Mouse (Mus musculus) gastrocnemius, postnatal 36 days (tissue): ENCODE measurements at regions not wholly inside any gene's neighbourhood (a gene's known extent, or its start where the extent isn't known, plus 50 kb on each side); places are given as distances from the start of the nearest gene placed in this dataset.

Experiments
- DNase-seq, 2 experiments: peaks; one replicate each; pipeline ENCODE4 v3.0.0; 2022
- intact Hi-C: fragments of 180-260 bp; cut with DNase I; formaldehyde crosslinking; loops from one replicate; pipeline ENCODE4 v1.15.1; 2025

DNA sequence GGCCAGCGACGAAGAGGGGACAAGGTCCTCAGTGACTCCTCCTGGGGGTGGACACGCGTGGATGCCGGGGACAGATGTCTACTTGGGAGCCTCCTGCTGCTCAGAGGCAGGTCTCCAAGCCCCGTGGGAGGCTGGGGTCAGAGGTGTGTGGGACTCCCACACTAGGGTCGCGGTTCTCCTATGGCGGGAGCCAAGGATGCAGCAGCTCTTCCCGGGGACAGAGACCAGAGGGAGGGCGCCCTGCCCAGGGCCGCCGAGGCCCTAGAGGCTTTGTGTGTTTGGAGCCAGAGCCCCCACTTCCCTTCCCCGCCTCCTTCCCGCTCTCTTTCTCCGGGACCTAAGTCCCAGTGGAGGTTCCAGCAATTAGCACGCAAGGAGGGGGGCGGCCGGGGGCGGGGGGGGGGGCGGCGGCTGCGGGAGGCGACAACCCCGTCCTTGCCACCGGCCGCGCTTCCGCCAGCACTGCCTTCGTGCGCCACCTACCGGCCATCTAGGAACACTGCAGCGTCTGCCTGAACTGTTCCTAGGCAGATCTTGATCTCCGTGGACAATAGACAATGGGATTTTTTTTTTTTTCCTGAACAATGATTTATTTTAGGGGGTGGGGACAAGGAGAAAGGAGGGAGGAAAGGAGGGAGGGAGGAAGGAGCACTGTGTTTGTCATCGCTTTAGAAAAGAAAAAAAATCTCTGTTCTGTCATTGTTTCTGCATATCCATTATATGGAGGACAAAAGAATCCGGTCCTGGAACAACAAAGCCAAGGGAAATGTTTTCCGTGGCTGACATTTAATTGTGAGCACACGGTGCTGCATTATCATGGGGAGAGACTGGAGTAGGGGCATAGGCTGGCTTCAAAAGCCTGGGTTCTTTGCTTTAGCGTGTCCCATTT lies 71.8 kb upstream of the Foxo1 start:
- DNase-seq = peak; percentile 57 to 63
- intact Hi-C loops = loop anchor here (2.0 to 5.0 kb wide), 3 partner anchors 94 to 495 kb away; no protein-coding TSS in a partner anchor

DNA sequence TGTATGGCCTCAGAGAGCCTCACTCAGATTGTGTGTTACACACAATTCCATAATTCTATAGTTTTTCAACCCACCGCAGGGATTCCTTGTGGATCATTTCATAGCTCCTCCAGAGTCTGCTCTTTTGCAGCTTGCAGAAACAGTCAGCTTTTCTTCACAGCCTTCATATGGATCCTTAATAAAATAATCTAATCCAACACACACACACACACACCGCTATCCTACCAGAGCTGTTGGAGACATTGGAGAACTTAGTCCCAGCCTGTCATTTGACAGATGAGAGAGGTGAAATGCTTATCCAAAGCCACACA lies 71.2 kb upstream of the Foxo1 start:
- intact Hi-C loops = loop anchor here (2.0 to 5.0 kb wide), 3 partner anchors 95 to 496 kb away; no protein-coding TSS in a partner anchor
- no peak for DNase-seq

DNA sequence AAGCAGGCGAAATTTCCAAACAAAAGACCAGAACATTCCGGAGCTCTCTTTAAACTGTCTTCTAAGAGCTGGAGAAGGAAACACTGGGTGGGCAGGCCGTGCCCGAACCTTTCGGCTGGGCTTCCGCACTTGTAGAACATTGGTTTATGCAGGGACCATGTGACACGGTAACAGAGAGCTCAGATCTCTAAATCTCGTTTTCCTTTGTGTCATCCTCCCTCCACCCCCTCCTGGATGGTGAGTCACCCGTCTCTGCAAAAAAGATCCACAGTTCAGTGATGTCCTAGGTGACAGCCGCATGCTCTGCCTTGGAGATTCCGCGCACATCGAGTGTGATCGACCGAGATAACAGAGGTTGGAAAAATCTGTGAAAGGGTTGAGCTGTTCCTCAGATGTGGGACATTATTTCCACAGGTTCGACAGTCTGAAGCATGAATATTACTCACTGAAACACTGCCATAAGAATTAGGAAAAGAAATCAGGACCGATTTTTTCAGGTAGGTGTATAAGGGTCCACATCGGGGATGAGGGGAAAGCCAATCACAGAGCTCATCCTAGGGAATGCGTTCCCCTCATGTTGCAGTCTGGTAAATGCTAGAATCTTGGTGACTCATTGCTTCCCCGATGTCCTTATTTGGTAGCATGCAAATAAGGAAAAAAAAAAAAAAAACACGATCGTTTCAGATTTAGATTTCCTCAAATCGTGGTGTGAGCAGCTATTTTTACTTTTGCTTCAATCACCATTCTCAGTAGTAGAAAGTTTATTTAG lies 70.0 kb upstream of the Foxo1 start:
- no peak for DNase-seq
- intact Hi-C loops = loop anchor here (2.0 to 5.0 kb wide), 3 partner anchors 96 to 497 kb away; no protein-coding TSS in a partner anchor

DNA sequence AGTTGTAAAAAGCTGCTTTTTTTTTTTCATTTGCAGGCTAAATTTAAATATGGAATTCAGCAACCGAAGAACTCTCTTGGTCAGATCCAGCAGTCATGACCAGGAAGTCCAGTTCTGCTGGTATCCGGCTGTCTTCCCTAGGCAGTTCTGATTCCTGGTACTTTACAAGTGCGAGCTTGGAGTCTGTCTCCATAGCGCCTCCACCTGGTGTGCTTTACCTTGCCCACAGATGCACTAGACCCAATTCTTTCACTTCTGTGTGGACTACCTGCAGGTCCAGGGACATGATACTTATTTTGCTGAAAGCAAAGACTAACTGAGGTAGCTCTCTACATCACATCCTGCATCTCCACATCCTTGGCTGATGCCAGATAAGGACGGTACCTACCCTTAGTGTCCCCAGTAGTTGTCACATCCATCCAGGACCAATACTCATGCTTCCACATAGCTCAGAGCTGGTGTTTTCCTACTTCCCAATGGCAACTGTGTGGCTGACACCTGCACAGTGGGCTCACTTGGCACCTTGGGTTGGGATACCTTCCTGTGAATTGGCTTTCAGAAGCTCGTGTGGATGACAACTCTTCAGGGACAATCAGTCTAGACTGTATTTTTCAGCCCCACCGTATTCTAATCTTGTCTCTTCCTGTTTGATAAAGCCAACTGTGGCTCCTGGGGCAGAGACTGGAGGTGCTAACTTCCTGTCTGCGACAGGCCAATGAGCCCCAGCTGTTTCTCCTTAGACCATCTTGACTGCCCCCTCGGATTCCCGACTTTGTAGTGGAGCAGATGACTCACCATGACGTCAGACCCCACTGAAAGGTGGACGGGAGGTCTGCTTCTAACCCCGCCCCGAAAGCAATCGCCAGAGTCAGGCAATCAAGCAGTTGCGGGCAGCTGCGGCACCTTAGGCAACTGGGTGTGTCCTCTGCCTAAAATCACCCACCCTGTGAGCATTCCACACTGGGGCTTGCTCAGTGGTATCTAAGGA lies 69.1 kb upstream of the Foxo1 start:
- intact Hi-C loops = loop anchor here (5.0 kb wide), 2 partner anchors 97 to 357 kb away; no protein-coding TSS in a partner anchor
- DNase-seq = no peak

DNA sequence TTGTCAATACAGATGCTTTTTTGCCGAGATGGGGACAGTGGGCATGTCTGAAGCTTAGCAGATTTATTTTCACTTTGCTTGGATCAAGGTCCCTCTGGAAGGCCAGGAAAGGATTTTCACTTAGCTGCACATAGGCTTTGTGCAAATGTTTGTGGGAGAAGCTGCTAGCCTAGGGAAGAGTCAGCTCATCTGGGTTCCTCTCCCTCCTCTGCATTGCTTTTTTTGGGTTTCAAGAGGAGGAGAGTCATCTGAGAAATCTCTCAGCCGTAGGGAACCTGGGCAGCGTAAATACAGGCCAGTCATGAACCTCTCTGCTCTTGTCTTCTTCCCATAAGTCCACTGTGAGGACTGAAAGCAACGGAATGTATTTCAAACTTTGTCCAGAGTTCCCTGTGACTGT lies 68.0 kb upstream of the Foxo1 start:
- DNase-seq = no peak
- intact Hi-C loops = no loop called here

DNA sequence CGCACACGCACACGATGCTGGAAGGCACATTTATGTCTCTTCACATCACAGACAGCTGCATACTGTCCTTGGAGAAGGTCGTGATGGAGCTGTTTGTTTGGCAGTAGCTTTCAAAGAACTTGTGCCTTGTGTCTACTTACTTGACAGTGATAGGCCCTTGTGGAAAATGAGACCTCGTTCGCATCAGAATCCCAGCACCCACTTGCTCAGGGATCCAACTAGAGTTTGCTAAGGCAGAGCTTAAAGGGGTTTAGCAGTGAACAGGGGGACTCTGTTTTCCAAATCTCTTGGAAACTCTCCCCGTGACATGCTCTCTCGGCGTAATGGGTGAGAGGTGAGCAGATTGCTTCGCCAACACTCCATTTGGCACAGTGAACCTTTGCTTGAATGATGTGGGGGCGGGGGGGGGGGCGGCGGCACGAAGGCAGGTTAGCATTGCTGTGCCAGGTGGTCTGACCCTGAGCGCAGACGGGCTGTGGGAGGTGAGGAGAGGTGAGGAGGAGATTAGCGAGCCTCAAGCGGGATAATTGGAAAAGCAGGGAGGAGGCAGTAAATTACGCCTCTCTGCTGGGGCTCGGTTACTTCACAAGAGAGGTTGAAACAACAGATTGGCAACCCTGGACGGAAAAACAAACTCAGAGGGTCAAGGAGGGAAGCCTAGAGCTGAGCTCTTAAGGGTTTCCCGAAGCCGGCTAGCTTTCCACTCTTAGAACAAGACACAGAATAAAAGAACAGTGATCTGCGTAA lies 57.4 kb upstream of the Foxo1 start:
- no peak for DNase-seq
- intact Hi-C loops = no loop called here

DNA sequence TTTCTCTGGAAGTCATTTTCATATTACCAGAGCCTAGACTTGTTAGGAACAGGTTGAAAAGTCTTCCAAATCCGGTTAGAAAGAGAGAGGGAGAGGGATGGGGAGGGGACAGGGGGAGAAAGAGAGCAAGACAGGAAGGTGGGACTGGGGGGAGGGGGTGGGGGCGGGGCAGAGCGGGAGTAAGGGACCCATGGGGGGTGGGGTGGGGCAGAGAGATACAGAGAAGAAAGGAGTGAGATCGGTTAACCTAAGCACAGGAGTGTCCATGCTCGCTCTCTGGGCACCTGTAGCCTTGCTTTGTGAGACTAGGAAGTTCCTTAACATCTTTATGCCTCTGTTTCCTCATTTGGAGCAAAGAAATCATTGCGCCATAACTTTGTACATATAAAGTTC lies 56.8 kb upstream of the Foxo1 start:
- no peak for DNase-seq
- intact Hi-C loops = no loop called here

DNA sequence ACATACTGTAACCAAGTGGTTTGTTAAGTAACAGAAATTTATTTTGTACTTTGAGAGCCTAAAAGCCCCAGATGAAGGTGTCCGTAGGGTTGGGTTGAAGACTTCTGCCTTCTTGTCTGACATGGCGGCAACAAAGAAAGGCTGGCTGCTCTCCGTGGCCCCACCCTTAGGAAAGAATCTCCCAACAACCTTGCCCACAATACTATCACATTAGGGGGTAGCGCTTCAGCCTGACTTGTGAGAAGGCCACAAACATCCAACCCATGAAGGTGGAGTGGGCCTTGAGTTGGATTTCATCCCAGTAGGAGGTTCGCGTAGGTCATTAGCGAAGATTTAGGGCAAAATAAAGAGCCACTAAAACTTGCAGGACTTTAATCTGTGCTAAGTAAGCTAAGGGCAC lies 54.0 kb upstream of the Foxo1 start:
- intact Hi-C loops = no loop called here
- no peak for DNase-seq

DNA sequence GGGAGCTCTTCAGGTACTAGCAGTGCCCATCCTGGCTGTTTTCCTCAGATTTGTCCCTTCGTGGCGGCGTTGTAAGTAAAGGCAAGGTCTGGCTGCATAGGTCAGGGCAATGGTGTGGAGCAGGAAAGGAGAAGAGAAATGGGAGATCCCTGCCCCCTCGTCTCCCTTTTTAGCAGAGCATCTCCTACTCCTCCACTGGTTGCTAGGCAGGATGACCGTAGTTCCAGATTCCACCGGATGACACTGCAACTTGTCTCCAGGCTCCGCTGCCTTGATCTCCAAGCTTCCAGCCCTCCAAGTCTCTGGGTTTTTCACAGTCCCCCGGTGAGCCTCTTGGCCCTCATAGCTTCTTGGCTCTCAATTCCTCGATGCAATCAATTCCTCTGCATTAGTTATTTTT lies 53.1 kb upstream of the Foxo1 start:
- intact Hi-C loops = no loop called here

More for the DNA sequence above, 53.1 kb upstream of the Foxo1 start:
- no peak for DNase-seq
